Mouse (Mus musculus) ovary, postnatal 10 days (tissue): ENCODE measurements around the gene Ccng2.

ENCODE experiments used
- DNase-seq: peaks from one replicate; pipeline ENCODE4 v3.0.0; 2022; ENCODE audit warnings: low spot score

Ccng2 gene

GRCm38 (mm10) chr5:93266883-93267704, at the start of gene Ccng2:
TSS of gene Ccng2 (plus strand) at chr5:93267257.
- peak; percentile 90 for DNase-seq

GRCm38 (mm10) chr5:93218375-93218774, 48.7 kb upstream of the Ccng2 start:
- no peak for DNase-seq

- peak; percentile 9 for DNase-seq
Observed at GRCm38 (mm10) chr5:93221661-93222060, 45.4 kb upstream of the Ccng2 start.

- DNase-seq = no peak
Observed at GRCm38 (mm10) chr5:93224549-93224948, 42.5 kb upstream of the Ccng2 start.

- no peak for DNase-seq
Observed at GRCm38 (mm10) chr5:93227157-93227556, 39.9 kb upstream of the Ccng2 start.

- DNase-seq = no peak
Observed at GRCm38 (mm10) chr5:93229527-93229926, 37.5 kb upstream of the Ccng2 start.

GRCm38 (mm10) chr5:93231721-93232120, 35.3 kb upstream of the Ccng2 start:
- DNase-seq = no peak

- DNase-seq = no peak
Observed at GRCm38 (mm10) chr5:93232838-93233237, 34.2 kb upstream of the Ccng2 start.

GRCm38 (mm10) chr5:93234130-93234529, 32.9 kb upstream of the Ccng2 start:
- no peak for DNase-seq

- DNase-seq = no peak
Observed at GRCm38 (mm10) chr5:93234605-93235004, 32.5 kb upstream of the Ccng2 start.

GRCm38 (mm10) chr5:93235888-93236287, 31.2 kb upstream of the Ccng2 start:
- no peak for DNase-seq

GRCm38 (mm10) chr5:93236541-93236940, 30.5 kb upstream of the Ccng2 start:
- no peak for DNase-seq

- no peak for DNase-seq
Observed at GRCm38 (mm10) chr5:93239590-93240544, 27.2 kb upstream of the Ccng2 start.

GRCm38 (mm10) chr5:93245280-93245679, 21.8 kb upstream of the Ccng2 start:
- DNase-seq = no peak

GRCm38 (mm10) chr5:93249940-93250578, 17.0 kb upstream of the Ccng2 start:
- no peak for DNase-seq

- DNase-seq = no peak
Observed at GRCm38 (mm10) chr5:93251001-93251760, 15.9 kb upstream of the Ccng2 start.

GRCm38 (mm10) chr5:93255759-93256265, 11.2 kb upstream of the Ccng2 start:
- no peak for DNase-seq

- no peak for DNase-seq
Observed at GRCm38 (mm10) chr5:93256820-93257405, 10.1 kb upstream of the Ccng2 start.

- no peak for DNase-seq
Observed at GRCm38 (mm10) chr5:93259349-93259748, 7.7 kb upstream of the Ccng2 start.

GRCm38 (mm10) chr5:93260983-93261382, 6.1 kb upstream of the Ccng2 start:
- DNase-seq = no peak

GRCm38 (mm10) chr5:93262751-93263150, 4.3 kb upstream of the Ccng2 start:
- DNase-seq = no peak
